Mouse (Mus musculus): ENCODE measurements around the gene Ubp1.

The Ubp1 gene

DNA sequence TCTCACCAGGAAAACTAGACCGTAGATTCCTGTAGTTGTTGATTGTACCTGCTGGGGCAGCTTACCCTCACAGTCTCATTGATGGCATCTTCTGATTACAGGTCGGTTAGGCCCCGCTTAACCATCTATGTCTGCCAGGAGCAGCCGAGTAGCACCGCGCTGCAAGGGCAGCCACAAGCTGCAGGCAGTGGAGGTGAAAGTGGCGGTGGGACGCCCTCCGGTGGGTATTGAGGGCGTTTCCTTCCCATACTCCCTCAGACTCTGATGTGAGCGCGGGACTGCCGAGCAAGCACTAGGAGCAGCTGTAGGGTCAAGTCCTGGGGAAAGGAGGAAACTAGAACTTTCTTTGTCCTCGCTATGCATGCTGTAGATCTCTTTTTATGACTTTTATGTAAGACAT is 39.3 kb downstream of the Ubp1 start:
- peak; percentile 20 for DNase-seq

DNA sequence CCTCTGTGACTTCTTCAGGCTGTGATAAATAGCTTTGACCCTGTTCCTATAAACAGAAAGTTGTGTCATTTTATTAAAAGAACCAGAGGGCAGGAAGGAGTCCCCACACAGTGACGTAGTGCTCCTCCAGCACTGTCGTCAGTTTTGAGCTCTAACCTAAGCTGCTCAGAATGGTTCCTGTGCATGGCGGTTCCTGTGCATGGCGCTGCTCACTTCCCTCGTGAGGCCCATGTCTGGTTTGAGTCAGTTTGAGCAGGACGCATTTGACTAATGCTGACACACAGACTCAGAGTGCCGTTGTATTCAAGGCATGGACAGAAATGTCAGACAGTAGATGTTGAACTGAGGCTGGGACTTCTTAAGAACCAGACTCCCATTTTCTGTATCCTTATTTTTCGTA is 40.9 kb downstream of the Ubp1 start:
- DNase-seq = no peak

DNA sequence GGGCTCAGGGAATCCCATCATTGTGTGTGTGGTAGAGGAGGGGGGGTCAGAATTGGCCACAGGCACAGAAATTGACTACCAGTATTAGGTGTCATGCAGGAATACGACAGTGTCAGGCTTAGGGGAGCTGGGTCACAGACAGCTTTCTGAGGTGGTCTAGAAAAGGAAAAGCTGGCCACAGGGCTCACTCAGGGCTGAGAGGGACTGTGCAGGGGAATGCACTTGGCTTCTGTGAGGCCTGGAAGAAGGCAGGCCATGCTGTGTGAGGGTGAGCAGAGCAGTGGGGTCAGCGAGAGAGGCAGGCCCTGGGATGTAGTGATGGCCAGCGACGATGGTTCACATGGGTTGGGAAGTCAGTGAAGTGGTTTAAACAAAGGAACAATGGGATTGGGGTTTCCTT is 43.1 kb downstream of the Ubp1 start:
- no peak for DNase-seq

DNA sequence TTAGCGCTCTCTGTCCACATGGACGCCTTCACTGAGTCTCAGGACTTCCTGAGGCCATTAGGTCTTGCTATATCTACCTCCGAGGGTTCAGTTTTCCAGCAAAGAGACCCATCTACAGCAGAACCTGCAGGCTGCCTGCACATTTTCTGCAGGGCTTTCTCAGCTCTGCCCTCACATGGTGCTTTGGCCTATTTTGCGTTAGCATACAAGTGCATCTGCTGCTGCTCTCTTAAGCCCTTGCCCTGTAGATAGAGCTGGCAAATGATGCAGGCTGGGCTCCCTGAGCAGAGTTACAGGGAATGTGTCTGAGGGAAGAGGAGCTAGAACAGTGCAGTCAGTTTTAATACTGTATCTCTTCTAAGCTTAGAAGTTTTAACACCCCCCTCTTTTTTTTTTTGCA is 44.2 kb downstream of the Ubp1 start:
- DNase-seq = no peak

DNA sequence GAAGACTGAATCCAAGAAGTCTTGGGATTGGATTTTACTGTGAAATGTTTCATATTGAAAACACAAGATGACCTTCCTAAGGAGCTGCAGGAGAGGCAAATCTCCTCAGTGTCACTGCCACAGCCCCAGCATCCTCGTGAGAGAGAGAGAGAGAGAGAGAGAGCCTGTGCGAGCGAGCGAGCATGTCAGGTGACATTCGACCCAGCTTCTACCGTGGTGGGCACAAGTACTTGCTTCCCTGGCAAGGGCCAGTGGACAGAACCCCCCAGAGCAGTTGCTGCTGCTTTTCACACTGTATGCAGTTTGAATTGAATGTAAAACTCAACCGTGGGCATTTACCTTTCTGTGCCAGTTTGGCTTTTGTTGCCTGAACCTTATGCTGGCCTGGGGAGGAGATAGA is 44.7 kb downstream of the Ubp1 start:
- DNase-seq = no peak

DNA sequence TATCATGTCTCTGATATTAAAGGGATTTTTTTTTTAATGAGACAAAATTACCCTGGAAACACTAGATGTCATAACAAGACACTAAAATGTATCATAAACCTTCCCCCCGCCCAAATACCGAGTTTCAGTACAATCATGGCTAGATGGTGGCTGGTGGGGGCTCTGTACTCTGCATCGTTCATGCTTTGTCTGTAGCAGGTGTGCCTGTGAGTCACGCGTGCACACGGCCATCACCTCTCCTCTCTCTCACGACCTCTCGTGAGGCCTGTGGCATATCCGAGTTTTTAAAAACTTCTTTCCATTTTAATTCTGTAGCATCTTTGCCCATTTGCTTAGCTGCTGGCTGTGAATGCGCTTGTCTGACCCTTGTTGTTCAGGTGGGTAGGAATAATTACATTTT is 45.5 kb downstream of the Ubp1 start:
- no peak for DNase-seq

DNA sequence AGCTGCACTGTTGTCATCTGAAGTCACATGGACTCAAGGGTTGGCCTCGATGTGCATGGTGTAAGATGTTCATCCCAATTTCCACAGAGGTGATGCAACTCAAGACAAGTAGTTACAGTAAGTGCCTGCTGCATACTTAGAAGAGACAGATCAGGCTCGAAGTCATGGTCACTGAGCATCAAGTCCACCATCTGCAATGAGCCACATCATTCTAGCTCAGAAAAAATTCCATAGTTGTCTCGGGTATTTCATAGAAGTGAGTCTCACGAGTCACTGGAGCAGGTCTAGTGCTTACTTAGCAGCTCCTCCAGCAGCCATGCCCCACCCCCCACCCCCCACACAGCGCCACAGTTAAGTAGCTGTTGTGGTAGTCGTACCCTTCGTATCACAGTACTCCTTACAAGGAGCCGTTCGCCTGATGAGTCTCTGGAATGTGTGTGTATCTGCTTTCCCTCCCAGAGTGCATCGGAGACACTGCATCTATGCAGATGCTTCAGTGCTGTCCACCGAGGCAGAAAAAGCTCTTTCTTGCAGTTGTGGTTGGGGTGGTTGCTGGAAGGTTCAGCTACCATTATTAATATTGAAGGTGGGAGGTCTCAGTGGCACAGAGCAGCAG is 46.6 kb downstream of the Ubp1 start:
- DNase-seq = no peak

DNA sequence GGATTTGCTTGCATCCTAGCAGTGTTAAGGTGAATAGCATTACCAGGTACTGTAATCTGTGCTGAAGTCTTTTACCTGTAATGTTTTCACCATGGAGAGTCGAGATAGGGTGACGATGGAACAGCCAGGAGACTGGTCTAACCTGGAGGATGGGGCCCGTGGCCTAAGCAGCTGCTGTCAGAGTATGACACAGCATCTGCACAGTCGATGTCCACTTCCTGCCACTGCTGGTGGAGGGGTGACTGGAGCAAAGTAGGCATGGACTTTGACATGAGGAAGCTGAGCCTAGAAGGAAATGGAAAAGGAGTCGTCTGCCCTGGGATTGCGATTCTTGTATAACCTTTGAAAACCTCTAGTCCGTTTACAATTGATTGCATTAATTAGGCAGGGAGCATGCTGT is 47.9 kb downstream of the Ubp1 start:
- no peak for DNase-seq

DNA sequence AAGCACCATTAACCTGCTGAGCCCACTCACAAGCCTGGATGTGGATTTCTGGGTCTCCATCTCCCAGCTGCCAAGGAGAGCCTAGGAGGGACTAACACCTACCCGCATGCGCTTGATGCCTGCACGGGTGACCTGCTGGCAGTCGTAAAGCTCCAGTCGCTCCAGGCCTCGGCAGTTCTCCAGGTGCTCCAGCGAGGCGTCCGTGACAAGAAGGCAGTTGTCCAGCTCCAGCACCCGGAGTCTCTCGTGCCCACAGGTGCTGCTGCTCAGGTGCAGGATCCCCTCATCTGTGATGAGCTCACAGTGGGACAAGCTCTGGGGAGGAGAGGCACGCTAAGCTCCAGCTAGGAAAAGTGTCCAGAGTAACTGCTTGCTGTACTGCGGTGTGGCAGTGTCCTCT is 48.6 kb downstream of the Ubp1 start:
- DNase-seq = no peak

DNA sequence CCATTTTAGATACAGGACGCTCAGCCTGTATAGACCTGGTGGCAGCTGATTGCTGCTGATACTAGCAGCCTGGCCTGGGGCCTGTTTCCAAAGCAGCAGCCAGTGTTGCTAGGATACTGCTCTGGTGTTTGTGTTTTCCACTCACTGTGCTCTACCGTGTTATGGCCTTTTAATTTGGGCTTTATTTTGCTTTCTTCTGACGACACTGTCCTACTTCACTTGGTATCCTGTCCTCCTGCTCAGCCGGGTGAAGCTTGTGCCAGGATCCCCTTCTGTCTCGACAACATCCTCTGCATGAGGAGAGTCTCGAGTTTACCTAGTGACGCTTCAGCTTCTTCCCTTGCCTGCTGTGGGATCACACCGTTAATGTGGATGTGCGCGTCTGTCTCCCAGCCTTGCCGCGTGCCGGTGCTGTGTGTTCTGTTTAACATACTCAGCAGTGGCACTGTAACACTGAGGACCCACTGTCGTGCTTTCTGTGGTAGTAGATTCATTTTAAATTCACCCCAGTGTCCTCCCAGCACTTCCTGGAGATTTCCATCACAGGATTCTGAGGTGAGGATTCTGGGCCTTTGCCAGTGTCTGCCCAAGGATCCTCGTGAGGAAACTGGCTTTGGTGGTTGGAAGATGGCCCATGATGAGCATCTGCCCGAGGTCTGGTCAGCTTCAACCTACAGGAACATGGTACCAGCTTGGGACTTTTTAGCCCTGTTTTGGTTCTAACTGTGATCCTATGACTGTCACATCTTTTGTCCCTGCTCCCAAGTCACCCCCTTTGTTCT is 50.6 kb downstream of the Ubp1 start:
- DNase-seq = no peak

DNA sequence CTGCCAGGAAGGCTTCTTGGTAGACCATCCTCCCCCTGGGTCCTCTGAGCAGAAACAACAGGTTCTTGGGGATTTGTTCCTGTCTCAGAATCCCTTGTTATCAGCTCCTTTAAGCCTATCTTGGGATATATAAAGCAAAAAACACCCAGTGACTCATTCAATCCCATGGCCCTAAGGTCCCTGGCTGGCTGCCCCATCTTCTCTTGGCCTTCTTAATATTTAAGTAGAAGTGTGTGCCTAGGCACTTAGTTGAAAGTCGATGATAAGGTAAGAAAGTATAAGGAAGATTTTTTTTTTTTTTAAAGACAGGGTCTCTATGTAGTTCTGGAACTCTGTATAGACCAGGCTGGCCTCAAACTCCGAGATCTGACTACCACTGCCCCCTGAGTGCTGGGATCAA is 51.7 kb downstream of the Ubp1 start:
- DNase-seq = no peak

DNA sequence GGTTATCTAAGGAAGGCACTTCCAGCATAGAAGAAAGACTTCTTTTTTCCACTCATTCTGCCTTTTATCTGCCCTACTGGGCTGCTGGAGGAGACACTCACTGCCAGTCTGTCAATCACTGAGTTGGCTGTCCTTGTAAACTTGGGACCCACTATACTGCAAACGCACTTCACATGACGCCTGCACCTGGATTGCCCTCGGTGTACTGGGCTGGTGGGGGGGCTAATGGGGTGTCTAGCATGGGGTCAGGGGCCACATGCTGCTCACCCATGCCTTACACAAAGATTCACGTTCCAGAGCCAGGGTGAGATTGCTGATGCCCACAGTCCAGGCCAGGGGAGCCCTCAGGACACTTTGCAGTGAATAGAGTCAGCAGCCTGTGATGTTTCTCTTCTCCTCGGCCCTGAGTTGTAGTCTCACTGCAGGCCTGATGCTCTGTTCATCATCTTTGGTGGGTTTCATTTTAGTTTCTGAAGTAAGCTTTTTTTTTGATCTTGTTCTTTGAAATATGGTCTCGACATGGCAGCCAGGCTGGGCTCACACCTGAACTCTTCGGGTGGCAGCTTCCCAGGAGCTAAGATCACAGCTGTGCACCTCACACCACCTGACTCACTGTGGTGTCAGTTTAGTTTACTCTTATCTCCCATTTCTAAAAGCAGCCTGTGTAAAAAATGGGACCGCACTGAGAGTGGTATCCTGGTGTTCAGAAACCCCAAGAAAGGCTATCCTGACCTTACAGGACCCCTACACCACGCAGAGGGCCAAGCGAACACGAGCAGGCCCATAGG is 52.3 kb downstream of the Ubp1 start:
- DNase-seq = peak; percentile 44

DNA sequence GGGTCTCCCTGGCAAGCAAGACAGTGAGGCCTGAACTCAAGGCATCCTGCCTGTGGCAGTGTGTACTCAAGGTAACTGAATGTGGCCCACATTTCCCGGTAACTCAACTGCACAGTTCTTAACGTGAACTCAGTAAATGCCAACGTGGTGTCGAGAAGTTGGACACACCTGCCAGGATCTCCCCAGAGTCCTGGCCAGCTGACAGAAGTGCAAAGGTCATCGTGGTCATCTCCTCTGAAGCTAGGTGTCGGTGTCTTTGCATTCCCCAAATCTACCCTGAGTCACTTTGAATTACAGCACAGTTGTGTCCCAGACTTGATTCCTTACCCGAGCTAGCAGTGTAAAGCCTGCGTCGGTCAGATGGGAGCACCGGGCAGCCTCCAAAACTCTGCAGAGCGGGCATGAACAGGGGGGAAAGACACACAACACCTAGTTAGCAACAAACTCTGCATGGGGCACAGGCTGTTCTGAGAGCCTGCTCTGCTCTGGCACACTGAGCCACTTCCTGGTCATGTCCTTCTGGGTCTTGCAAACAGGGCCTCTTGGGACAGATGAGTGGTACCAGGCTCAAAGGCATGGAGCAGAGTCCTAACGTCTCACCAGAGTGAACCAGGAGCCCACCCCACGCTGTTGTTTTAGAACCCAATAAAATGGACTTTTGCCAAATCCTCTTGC is 54.3 kb downstream of the Ubp1 start:
- DNase-seq = no peak

DNA sequence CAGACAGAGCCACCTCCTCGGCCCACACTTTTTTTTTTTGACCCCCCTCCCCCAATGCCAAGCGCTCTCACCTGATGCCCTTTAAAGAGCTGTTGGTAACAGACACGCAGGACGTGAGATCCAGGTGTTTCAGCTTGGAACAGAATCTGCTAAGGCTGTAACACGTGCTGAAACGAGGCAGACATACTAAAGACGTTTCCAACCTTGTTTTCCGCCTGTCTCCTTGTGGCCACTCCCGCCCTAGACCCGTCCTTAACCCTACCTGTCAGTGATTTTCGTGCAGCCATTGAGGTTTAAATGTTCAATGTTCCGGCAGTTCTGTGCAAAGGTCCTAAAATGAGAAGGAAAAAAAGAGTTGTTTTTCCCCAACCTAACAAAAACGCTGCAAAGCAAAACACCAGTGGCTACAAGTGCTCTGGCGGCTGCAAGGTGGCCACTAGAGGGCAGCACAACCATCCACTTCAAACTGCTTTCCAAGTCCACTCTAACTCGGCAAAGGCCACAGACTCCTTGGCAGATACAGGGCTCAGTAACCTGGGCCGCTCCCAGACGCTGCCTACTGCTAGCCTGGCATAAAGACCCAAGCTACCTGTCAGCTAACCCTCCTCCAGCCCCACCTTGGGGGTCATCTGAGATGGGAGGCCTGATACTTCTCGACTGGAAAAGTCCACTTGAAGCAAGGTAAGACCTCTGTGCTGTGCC is 60.0 kb downstream of the Ubp1 start:
- peak; percentile 90 for DNase-seq

DNA sequence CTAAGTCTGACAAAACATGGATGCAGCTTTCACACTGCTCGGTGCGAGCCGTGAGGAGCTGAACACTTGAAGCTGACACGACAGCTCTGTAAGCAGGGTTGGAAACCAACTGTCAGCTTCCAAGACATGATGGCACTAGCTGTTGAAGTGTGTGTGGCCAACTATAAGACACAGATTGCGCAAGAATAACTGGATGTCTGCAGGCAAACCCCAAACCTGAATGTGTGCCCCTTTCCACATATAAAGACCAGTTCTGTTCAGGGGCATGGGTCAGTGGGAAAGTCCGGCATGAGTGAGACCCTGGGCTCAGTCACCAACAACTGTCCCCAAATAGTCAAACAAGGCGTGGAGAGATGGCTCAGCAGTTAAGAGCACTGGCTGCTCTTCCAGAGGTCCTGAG is 62.1 kb downstream of the Ubp1 start:
- DNase-seq = no peak

DNA sequence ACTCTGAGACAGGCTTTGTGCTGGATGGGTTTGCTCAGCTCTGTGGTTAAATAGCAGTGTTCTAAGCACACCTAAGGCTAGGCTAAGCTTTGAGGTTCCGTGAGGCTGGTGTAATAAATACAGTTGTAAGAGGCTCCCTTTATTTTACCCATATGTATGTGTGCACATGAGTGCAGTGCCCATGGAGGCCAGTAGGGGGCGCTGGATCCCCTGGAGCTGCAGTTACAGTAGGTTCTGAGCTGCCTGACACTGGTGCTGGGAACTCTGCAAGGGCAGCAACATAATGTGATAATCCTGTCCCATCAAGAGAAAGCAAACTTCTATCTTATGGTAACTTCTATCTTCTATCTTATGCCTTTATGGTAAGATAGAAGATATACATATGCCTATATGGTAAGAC is 67.6 kb downstream of the Ubp1 start:
- DNase-seq = no peak

DNA sequence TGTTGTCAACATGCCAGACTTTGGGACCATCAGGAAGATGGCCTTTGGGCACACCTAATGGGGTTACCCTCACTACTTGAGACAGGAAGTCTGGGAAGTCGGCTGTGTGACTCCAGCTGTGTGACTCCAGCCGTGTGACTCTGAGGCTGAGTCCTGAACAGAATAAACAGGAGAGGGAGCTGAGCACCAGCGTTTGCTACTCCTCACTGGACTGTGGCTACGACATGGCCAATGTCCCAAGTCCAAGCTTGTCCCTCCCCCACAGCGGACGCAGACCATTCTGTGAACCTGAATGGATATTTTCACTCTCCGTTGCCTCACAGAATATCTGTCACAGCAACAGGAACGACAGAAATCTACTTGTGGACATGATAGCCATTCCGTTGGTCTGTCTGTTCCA is 76.1 kb downstream of the Ubp1 start:
- DNase-seq = no peak

DNA sequence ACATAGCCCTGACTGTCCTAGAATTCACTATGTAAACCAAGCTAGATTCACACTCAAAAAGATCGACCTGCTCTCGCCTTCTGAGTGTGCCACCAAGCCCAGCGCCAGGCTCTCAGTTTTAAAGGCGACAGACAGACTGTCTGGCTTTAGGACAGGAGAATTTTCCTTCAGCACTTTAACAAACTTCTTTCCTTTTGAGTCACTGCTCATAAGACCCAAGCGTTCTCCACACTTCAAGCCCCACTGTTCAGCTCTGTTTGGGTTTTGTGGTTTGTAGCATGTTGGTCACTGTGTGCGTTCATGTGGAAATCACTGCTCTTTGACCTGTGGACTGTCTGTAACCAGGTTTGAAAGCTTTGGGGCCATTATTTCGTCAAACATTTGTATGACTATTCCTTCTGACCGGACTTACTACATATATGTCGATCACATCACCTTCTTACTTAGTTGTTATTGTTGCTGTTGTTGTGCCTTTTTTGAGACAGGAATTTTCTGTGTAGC is 77.2 kb downstream of the Ubp1 start:
- DNase-seq = no peak

DNA sequence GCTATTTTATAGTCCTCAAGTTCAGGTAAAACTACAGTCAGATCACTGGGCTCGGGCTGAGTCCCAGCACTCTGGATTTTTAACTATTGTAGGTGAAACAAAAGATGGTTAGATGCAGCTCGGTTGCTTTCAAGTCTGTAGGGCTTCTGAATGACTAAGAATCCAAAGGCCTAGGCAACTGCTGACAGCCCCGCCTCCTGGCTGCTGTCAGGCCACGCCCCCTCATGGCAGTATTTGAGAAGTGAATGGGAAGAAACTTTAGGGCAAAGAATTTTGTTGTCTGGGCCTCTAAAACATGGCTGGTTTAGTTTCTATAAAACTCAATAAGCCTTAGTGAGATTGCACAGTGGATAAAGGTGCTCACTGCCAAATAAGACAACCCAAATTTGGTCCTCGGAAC is 78.8 kb downstream of the Ubp1 start:
- DNase-seq = peak; percentile 31

DNA sequence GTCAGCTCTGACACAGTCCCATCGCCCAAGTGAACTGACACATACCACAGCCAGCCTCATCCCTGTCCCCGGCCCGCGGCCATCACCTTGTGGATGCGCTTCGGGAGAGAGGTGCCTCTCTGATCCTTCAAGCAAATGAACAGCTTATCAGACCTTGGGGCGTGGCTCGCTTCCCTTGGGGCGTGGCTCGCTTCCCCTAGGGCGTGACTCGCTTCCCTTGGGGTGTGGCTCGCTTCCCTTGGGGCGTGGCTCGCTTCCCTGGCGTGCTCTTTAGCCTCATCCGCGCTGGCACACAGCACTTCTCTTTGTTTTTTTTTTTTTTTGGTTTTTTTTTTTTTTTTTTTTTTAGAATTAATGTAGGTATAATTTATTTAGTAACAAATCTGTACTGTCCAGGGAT is 80.5 kb downstream of the Ubp1 start:
- no peak for DNase-seq

DNA sequence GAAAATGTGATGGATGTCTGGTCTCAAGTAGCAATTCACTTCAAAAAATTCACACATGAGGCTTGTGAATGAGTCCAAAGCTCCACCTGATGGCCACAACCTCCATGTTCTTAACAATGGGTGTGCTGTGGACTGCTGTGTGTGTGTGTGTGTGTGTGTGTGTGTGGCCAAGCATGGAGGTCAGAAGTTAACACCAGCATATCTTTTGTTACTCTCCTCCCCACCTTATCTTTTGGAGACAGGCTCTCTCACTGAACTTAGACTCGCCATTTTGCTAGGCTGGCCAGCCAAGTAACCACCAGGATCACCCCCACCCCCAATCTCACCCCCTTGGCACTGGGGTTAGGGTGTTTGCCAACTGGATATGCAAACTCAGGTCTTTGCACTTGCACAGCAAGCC is 83.3 kb downstream of the Ubp1 start:
- DNase-seq = no peak

DNA sequence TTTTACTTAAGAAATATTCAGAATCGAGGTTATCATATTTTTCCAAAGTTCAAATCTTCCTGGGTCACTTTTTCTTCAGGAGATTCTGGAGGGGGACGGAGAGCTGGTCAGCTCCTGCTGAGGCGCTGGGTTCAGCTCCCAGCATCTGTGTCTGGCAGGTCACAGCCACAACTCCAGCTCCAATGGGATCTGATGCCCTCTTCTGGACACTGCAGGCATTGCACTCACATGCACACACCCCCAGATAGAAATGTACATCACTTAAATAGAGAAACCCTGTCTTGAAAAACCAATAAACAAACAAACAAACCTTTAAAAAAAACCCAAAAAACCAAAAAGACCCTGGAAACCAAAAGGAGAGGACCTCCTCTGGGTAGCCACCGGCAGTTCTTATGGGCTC is 85.0 kb downstream of the Ubp1 start:
- DNase-seq = peak; percentile 64

DNA sequence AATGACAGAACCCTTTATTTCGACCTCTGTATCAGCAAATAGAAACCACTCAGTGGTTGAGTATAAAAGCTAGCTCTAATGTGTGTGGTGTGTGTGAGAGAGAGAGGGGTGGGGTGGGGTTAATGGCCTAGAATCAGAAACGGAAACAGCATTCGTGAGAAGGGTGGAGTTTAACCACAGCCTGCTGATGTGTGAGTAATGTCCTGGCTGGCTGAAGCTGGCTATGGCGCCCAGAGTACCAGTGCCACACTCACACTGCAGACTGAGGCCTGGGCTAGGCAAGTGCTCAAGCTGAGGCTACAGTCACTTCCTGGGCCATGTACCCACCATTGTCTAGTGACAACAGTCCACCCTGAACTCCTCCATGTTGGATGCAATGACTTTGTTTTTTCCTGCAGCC is 85.7 kb downstream of the Ubp1 start:
- DNase-seq = no peak
